Mouse (Mus musculus) forebrain, embryonic 11.5 days (tissue): ENCODE data around the gene Notum. TPM values are rescaled to one million over a fixed set of nuclear protein-coding genes. Genes with fewer than 3 reads are reported as not detected.

Experiments
- ATAC-seq: fragments of 200-750 bp; cut with Nextera tagmentation; replicated peaks from 2 replicates; pipeline ENCODE4 v1.8.0; 2017; ENCODE audit warnings: moderate TSS enrichment; ENCODE audit not compliant: low FRiP score
- DNase-seq: peaks from one replicate; pipeline ENCODE4 v3.0.0-alpha.2; 2017; ENCODE audit warnings: low spot score
- H3K27ac ChIP-seq: fragments of 300-500 bp; sonication (generic); 2 replicates; pipeline ENCODE4 v1.5.1; 2014; ENCODE audit warnings: low read depth, low read length
- H3K27me3 ChIP-seq: fragments of 300-500 bp; sonication (generic); 2 replicates; pipeline ENCODE4 v1.6.1; 2014; ENCODE audit warnings: mild to moderate bottlenecking, low read length, mixed read lengths; ENCODE audit not compliant: control insufficient read depth, insufficient read depth
- H3K36me3 ChIP-seq: fragments of 300-500 bp; sonication (generic); 2 replicates; pipeline ENCODE4 v1.6.1; 2014; ENCODE audit warnings: mild to moderate bottlenecking, low read length, moderate library complexity, mixed read lengths; ENCODE audit not compliant: control insufficient read depth, insufficient read depth
- H3K4me1 ChIP-seq: fragments of 300-500 bp; sonication (generic); replicated peaks from 2 replicates; pipeline ENCODE4 v1.6.1; 2014; ENCODE audit warnings: low read length, mixed read lengths; ENCODE audit not compliant: control insufficient read depth, insufficient read depth
- H3K4me2 ChIP-seq: fragments of 300-500 bp; sonication (generic); 2 replicates; pipeline ENCODE4 v1.6.1; 2014; ENCODE audit warnings: low read depth, mild to moderate bottlenecking, low read length, moderate library complexity, mixed read lengths; ENCODE audit not compliant: severe bottlenecking
- H3K4me3 ChIP-seq: fragments of 300-500 bp; sonication (generic); 2 replicates; pipeline ENCODE4 v1.5.1; 2014; ENCODE audit warnings: low read depth, low read length
- H3K9ac ChIP-seq: fragments of 300-500 bp; sonication (generic); 2 replicates; pipeline ENCODE4 v1.6.1; 2014; ENCODE audit warnings: low read length
- H3K9me3 ChIP-seq: fragments of 300-500 bp; sonication (generic); 2 replicates; pipeline ENCODE4 v1.6.1; 2016; ENCODE audit warnings: low read length, mixed read lengths; ENCODE audit not compliant: control insufficient read depth
- WGBS: fragments of 180-500 bp; shearing (Covaris S2); extraction: QIAGEN DNeasy Blood & Tissue Kit; methylation state at CpG from one replicate; pipeline ENCODE4 v1.1.7; 2014; 5-methylcytosine and 5-hydroxymethylcytosine counted together
- polyA plus RNA-seq: library from polyadenylated mRNA; unstranded; fragments of >200 nt; fragmentation: Nextera tagmentation; extraction: Ambion mirVana; gene quantifications from 2 replicates; pipeline ENCODE4 v1.2.1, GENCODE M21; 2014

The Notum gene
- polyA plus RNA-seq, 1 experiment from 2014 or later, result 0.61 TPM

DNA sequence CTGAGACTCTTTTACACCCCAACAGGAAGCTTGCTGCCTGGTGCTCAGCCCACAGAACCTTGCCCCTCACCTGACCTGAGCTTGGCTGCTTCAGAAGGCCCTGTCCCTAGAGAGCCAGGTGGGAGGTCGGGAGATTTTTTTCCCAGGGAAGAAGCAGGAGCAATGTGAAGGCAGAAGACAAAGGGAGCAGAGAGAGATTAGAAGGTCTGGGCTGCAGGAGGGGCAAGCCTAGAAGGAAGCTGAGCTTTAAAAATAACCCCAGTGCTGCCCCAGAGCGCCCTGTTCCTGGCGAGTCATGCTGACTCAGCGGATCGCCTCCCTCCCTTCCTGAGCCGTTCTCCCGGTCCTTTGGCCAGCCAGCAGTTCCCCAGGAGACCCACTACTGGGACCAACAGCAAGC lies 31.1 kb downstream of the Notum start:
- H3K4me3 ChIP-seq, result no peak overlapping the region
- 22% methylated on average over 7 of the region's 7 CpGs for WGBS
- H3K27ac ChIP-seq, result no peak overlapping the region
- DNase-seq (no peak), ATAC-seq (no peak)
- no peak overlapping the region for H3K4me2 ChIP-seq
- no peaks in the 10 kb centered on the region for H3K9me3 ChIP-seq
- H3K4me1 ChIP-seq, result peaks cover 22% of the 10 kb centered on the region
- H3K36me3 ChIP-seq, result peaks cover 5% of the 10 kb centered on the region; the same call in 1 of the 2 replicates
- H3K9ac ChIP-seq, result 0 out of 2 replicates have a peak overlapping the region, but pooled peaks have one; percentile 29
- no peaks in the 10 kb centered on the region; the same call in 1 of the 2 replicates for H3K27me3 ChIP-seq

DNA sequence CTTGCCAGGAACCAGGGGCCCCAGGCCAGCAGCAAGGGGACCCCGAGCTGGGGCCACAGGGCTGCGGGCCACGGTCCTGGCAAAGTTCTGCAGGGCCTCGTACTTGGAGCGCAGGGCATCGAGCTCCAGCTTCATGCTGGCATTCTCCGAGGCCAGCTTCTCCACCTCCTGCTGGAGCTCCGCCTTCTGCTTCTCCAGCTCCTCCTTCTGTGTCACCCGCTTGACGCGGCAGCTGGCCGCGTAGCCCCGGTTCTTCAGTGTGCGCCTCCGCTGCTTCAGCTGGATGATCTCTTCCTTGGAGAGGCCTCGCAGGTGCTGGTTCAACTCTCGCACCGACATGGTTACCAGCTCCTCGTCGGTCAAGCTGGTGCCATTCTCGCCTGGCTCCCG lies 31.6 kb downstream of the Notum start:
- H3K4me1 ChIP-seq, result peaks cover 22% of the 10 kb centered on the region
- no peak overlapping the region for H3K27ac ChIP-seq

DNA sequence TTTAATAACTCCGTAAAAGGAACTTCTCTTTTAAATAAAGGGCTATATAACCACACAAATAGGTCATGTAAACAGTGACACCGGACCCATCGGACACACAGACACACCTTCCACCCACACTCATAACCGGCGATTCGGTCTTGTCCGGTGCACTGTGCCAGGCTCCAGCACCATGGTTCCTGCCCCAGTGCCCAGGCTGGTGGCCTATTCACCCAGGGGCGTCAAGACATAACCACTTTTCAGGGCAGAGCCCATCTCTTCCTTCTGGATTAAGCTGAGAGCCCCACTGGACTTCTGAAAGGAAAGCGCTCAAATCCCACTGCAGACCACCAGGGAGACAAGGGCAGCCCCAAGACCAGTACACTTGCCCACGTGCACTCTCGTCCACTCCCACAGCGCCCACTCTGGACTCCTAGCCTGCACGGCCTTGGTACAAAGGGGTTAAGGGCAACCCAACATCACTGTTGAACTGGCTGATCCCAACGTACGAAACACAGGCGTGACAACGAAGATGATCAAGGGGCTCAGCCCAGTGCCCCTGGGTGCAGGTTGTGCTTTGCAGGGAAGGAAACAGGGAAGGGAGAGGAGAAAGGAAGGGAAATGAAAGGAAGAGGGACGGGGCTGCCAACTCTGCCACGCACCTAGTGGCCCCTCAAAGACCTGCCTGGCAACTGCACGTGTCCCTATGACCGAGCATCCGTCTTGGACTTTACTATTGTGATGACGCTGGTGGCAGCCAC lies 32.2 kb downstream of the Notum start:
- Histone ChIP-seq H3K4me2 (no peak overlapping the region), H3K9ac (no peak overlapping the region), H3K27me3 (no peaks in the 10 kb centered on the region; the same call in 1 of the 2 replicates), H3K9me3 (no peaks in the 10 kb centered on the region), H3K4me1 (peaks cover 19% of the 10 kb centered on the region), H3K4me3 (no peak overlapping the region), H3K36me3 (peaks cover 5% of the 10 kb centered on the region; the same call in 1 of the 2 replicates), H3K27ac (no peak overlapping the region)
- ATAC-seq (no peak), DNase-seq (no peak)
- 96% methylated on average over 23 of the region's 23 CpGs for WGBS

More for the DNA sequence above, 31.6 kb downstream of the Notum start:
- peak; percentile 55 for DNase-seq
- H3K9ac ChIP-seq, result no peak overlapping the region
- no peaks in the 10 kb centered on the region for H3K9me3 ChIP-seq
- H3K27me3 ChIP-seq, result no peaks in the 10 kb centered on the region; the same call in 1 of the 2 replicates
- no peak for ATAC-seq
- 79% methylated on average over 23 of the region's 23 CpGs for WGBS
- no peak overlapping the region for H3K4me2 ChIP-seq
- H3K36me3 ChIP-seq, result peaks cover 5% of the 10 kb centered on the region; the same call in 1 of the 2 replicates
- H3K4me3 ChIP-seq, result no peak overlapping the region

DNA sequence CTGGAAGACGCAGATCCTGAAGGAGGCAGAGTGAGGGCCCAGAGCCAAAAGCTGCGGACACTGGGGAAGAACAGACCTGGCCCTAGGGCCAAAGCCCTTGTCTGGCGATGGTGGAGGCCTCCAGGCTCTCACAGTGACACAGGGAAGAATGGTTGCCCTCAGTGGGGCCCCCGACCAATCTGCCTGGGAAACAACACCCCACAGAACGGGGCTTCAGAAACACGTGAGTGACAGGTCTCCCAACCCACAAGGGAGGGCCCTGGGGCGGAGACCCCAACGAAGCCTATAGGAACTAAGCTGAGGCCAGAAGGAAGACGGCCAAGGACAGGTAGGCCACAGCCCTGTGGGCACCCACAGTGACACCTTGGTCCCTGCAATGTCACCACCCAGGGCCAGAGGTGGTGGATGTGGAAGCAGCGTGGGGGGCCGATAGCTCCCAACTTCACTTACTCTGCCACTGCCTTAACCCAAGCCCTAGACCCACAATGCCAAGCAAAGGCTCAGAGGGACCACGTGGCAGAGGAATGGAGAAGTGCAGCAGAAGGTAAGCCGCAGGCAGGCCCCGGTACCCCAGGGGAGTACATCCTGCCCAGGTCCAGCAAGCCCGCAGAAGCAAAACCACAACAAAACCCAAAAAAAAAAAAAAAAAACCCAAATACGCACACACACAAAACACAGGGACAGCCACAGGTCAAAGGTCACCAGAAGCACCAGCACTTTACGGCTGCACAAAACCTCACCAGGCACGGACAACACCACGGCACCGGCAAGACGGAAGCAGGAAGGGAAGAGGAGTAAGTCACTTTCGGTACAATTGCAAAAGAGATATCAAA lies 33.3 kb downstream of the Notum start:
- H3K27me3 ChIP-seq, result no peaks in the 10 kb centered on the region; the same call in 1 of the 2 replicates
- peaks cover 18% of the 10 kb centered on the region for H3K4me1 ChIP-seq
- no peak for DNase-seq
- H3K36me3 ChIP-seq, result peaks cover 5% of the 10 kb centered on the region; the same call in 1 of the 2 replicates
- no peak overlapping the region for H3K4me3 ChIP-seq
- H3K27ac ChIP-seq, result no peak overlapping the region
- H3K4me2 ChIP-seq, result no peak overlapping the region
- H3K9ac ChIP-seq, result no peak overlapping the region
- 84% methylated on average over 22 of the region's 22 CpGs for WGBS
- H3K9me3 ChIP-seq, result no peaks in the 10 kb centered on the region
- ATAC-seq, result no peak

DNA sequence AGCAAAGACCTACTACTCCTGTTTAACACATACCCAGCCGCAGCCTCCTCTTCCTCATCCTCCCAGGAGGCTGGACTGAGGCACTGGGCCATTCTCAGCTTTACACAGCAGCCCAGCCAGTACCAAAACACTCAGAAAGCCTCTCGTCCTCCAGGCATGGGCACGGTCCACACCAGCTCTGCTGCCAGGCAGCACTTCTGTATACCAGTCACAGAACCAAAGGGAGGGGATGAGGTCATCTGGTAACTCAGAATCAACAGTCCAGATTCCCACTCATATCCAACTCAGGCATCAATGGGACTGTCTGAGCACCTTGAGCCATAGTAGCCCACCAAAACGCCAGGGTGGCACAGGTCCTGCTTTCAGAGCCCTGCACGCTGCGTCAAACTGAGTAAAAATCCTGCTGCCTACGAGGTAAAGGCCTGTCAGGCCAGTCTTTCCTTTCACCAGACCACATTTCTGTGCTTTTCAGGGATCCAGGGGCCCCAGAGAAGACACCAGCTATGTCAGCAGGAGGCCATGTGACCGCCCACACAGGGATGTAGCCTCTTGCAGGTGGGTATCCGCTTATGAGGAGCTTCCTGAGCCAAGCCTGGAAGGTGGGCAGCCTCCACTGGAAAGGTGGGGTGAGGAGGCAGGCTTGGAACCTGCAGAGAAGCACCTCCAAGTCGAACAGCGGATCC lies 34.0 kb downstream of the Notum start:
- DNase-seq (no peak), ATAC-seq (no peak)
- Histone ChIP-seq H3K9ac (no peak overlapping the region), H3K36me3 (peaks cover 5% of the 10 kb centered on the region; the same call in 1 of the 2 replicates), H3K4me2 (no peak overlapping the region), H3K4me1 (peaks cover 14% of the 10 kb centered on the region), H3K9me3 (no peaks in the 10 kb centered on the region), H3K27me3 (no peaks in the 10 kb centered on the region; the same call in 1 of the 2 replicates), H3K4me3 (no peak overlapping the region), H3K27ac (no peak overlapping the region)
- WGBS, result 89% methylated on average over 11 of the region's 11 CpGs

DNA sequence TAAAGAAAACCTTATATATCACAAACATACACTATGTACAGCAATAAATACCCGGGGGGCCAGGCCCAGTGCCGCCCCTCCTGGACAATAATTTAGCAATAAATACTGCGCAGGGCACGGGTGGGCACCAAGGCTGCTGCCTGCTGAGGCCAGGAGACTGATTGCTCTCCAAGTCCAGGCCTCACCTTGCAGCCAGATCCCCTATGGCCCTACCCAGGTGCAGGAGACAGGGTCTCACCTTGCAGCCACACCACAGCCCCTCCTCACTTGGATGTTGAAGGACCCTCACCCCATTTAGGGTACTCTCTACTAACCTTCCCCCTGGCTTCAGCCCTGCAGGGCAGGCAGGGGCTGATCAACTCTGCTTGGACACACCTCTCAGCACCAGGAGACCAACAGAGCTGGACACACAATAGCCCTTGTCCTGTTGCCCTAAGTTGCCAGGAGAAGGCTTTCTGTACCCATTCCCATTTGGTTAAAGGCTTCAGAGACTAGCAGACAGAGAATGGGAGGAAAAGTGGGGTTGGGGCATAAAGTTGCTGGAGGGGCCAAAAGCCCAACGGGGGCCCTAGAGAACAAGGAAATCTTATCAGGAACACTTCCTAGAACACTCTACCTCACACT lies 35.7 kb downstream of the Notum start, which contains the start of gene Sirt7:
Sirt7 (minus strand) TSS at position 89 of the 624 bp plus-strand sequence.
- peak within 1 kb of the TSS; percentile 74 for H3K9ac ChIP-seq
- peaks cover 4% of the 10 kb centered on the region for H3K4me1 ChIP-seq
- peaks cover 8% of the 10 kb centered on the region; the same call in 1 of the 2 replicates for H3K36me3 ChIP-seq
- DNase-seq, result peak; percentile 50
- peak within 1 kb of the TSS; percentile 63 for H3K27ac ChIP-seq
- WGBS, result 26% methylated on average over 5 of the region's 5 CpGs
- no peaks in the 10 kb centered on the region for H3K9me3 ChIP-seq
- ATAC-seq, result peak; percentile 55
- H3K4me2 ChIP-seq, result peak within 1 kb of the TSS; percentile 94
- peak within 1 kb of the TSS; percentile 97 for H3K4me3 ChIP-seq
- no peaks in the 10 kb centered on the region for H3K27me3 ChIP-seq

DNA sequence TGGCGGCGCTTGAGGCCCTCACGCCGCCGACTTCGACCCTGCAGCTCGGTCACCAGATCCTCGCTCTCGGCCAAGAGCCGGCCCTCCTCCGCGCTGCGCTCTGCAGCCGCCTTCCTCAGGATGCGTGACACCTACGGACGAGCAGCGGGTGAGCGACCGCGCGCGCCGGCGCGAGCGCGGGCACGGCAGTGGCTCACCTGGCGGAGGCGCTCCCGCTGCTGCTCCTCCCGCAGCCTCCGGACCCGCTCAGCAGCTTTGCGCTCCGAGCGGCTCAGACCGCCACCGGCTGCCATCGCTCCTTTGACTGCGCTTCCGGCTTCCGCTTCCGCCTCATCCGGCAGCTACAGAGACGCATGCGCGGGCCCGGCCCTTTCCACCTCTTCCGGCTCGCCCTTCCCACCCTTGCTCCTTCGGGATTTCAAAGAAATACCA lies 36.3 kb downstream of the Notum start:
- ATAC-seq (peak; percentile 79), DNase-seq (peak; percentile 91)
- WGBS, result under 1% methylated on average over 51 of the region's 53 CpGs
- Histone ChIP-seq H3K4me3 (peak overlapping the region; percentile 97), H3K4me2 (peak overlapping the region; percentile 94), H3K9me3 (no peaks in the 10 kb centered on the region), H3K4me1 (peaks cover 2% of the 10 kb centered on the region; the same call in 1 of the 2 replicates), H3K27me3 (no peaks in the 10 kb centered on the region), H3K9ac (peak overlapping the region; percentile 74), H3K27ac (peak overlapping the region; percentile 63), H3K36me3 (peaks cover 8% of the 10 kb centered on the region; the same call in 1 of the 2 replicates)
